In genomic region chrX:100524471-100524870, GRCm38 (mm10) we compare ENCODE assay signal across 34 mouse cellular contexts. TPM values are rescaled to one million over a fixed set of nuclear protein-coding genes. Genes with fewer than 3 reads are reported as not detected.
"Had no signal": no experiment of that assay in that cellular context is flagged by ENCODE, and none has a peak within 500 bp of the region (broad histone marks: within the 10 kb centered on the region; RNA-seq: fewer than 3 reads in every experiment).

TSS of gene Dgat2l6 (plus strand) at chrX:100524838.

- ATAC-seq: forebrain, embryonic 13.5 days; forebrain, embryonic 14.5 days; forebrain, embryonic 15.5 days; forebrain, embryonic 16.5 days; forebrain, postnatal 0 days had no signal

- H3K9ac ChIP-seq: embryonic facial prominence, embryonic 12.5 days; embryonic facial prominence, embryonic 13.5 days; embryonic facial prominence, embryonic 15.5 days; forebrain, embryonic 12.5 days; forebrain, embryonic 13.5 days; forebrain, embryonic 15.5 days; forebrain, postnatal 0 days had no signal

- H3K4me2 ChIP-seq: embryonic facial prominence, embryonic 12.5 days; embryonic facial prominence, embryonic 13.5 days; embryonic facial prominence, embryonic 15.5 days; forebrain, embryonic 12.5 days; forebrain, embryonic 13.5 days; forebrain, embryonic 15.5 days had no signal

- DNase-seq: cerebellum, adult 9-10 months; cerebellum, adult 9-11 months; cerebellum, postnatal 10 days; cerebellum, postnatal 14 days; cerebellum, postnatal 25 days; cerebellum, postnatal 36 days; embryo, embryonic 11 days; forebrain, postnatal 0 days; gastrocnemius, adult 2 months; gastrocnemius, postnatal 10 days; gastrocnemius, postnatal 14 days; gastrocnemius, postnatal 25 days; gastrocnemius, postnatal 36 days; heart, adult 11 months; heart, adult 18-20 months; heart, adult 2 months had no signal

- H3K36me3 ChIP-seq: embryonic facial prominence, embryonic 10.5 days; embryonic facial prominence, embryonic 12.5 days; embryonic facial prominence, embryonic 13.5 days; embryonic facial prominence, embryonic 15.5 days; forebrain, embryonic 10.5 days; forebrain, embryonic 12.5 days; forebrain, embryonic 15.5 days had no signal

- H3K9me3 ChIP-seq: embryonic facial prominence, embryonic 10.5 days; embryonic facial prominence, embryonic 12.5 days; embryonic facial prominence, embryonic 13.5 days; embryonic facial prominence, embryonic 15.5 days; forebrain, embryonic 10.5 days; forebrain, embryonic 12.5 days; forebrain, embryonic 13.5 days; forebrain, embryonic 15.5 days had no signal

- H3K27ac ChIP-seq: embryonic facial prominence, embryonic 10.5 days; embryonic facial prominence, embryonic 12.5 days; embryonic facial prominence, embryonic 13.5 days; embryonic facial prominence, embryonic 15.5 days; forebrain, embryonic 10.5 days; forebrain, embryonic 12.5 days; forebrain, embryonic 13.5 days; forebrain, embryonic 15.5 days; gastrocnemius, adult 2 months; heart, adult 2 months had no signal

- H3K4me1 ChIP-seq: embryonic facial prominence, embryonic 10.5 days; embryonic facial prominence, embryonic 12.5 days; embryonic facial prominence, embryonic 13.5 days; embryonic facial prominence, embryonic 15.5 days; forebrain, embryonic 12.5 days; forebrain, embryonic 13.5 days; forebrain, embryonic 15.5 days had no signal

- H3K4me3 ChIP-seq: embryonic facial prominence, embryonic 10.5 days; embryonic facial prominence, embryonic 12.5 days; embryonic facial prominence, embryonic 13.5 days; embryonic facial prominence, embryonic 15.5 days; erythroblast, embryonic 14.5 days; forebrain, embryonic 10.5 days; forebrain, embryonic 12.5 days; forebrain, embryonic 13.5 days; forebrain, embryonic 15.5 days; gastrocnemius, adult 2 months; heart, adult 2 months had no signal

- H3K27me3 ChIP-seq: embryonic facial prominence, embryonic 12.5 days; embryonic facial prominence, embryonic 15.5 days; forebrain, embryonic 12.5 days; forebrain, embryonic 13.5 days; forebrain, embryonic 15.5 days had no signal

RNA-seq across cellular contexts. Expression of gene Dgat2l6, which starts in this region (rescaled TPM):
- total RNA-seq: common myeloid progenitor, adult 5-6 weeks; forebrain, postnatal 0 days; granulocyte monocyte progenitor cell, adult 5-6 weeks; heart, adult 18-20 months; heart, adult 2 months; heart, adult 8-10 months had no signal
- polyA plus RNA-seq: embryonic facial prominence, embryonic 10.5 days; embryonic facial prominence, embryonic 11.5 days; embryonic facial prominence, embryonic 12.5 days; embryonic facial prominence, embryonic 13.5 days; embryonic facial prominence, embryonic 14.5 days; embryonic facial prominence, embryonic 15.5 days; erythroblast, embryonic 14.5 days; forebrain, embryonic 10.5 days; forebrain, embryonic 11.5 days; forebrain, embryonic 12.5 days; forebrain, embryonic 13.5 days; forebrain, embryonic 14.5 days; forebrain, embryonic 15.5 days; forebrain, embryonic 16.5 days; forebrain, postnatal 0 days; gonadal fat pad, adult 2 months; heart, adult 2 months had no signal
